Mouse (Mus musculus) cerebellum, postnatal 14 days (tissue): ENCODE data around the gene Tlk2.
A peak's percentile ranks its signal among the peaks of the same experiment; 100 is the strongest.

Experiments
- DNase-seq, 2 experiments: peaks; one replicate each; pipeline ENCODE4 v3.0.0; 2021; ENCODE audit warnings: mixed read lengths in 2 of 2

The Tlk2 gene

DNA sequence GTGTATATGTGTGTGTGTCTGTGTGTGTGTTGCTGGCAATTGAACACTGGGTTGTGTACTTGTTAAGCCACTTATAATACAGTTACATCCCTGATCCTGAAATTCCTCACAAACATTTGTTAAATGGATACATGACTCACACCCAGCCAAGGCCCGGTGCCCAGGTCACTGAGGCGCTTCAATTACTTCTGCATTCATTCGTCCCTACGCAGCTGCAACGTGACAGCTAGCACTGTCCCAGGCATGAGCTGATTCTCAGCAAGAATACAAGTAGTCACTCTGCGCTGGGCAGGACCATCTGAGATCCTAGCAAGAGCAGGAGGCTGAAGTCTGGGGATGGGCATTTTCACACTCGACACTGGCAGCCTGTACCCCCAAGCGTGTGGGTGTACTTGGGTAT lies 136.7 kb downstream of the Tlk2 start:
- DNase-seq, result no peak

GRCm38 (mm10) chr11:105316121-105316520 lies 137.5 kb downstream of the Tlk2 start:
- DNase-seq, result no peak

GRCm38 (mm10) chr11:105317769-105318168 lies 139.2 kb downstream of the Tlk2 start:
- no peak for DNase-seq

DNA sequence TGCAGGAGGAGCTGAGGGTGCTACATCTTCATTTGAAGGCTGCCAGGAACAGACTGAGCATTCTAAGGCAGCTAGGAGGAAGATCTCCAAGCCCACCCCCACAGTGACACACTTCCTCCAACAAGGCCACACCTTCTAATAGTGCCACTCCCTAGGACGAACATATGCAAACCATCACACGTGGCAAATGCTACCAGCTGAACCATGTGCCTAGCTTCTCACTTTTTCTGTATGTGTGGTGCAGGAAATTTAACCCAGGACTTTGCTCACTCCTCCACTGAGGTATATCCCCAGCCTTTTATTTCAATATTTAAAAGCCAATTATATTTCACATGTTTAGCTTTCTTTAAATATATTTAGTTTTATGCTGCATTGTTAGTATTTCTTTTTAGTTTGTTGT lies 142.5 kb downstream of the Tlk2 start:
- DNase-seq, result no peak

- DNase-seq, result no peak
Measured at GRCm38 (mm10) chr11:105323530-105323929, 144.9 kb downstream of the Tlk2 start.

GRCm38 (mm10) chr11:105327101-105327500 lies 148.5 kb downstream of the Tlk2 start:
- no peak for DNase-seq

GRCm38 (mm10) chr11:105329962-105330361 lies 151.4 kb downstream of the Tlk2 start:
- DNase-seq, result no peak

- DNase-seq, result no peak
Measured at GRCm38 (mm10) chr11:105331129-105331528, 152.5 kb downstream of the Tlk2 start.

GRCm38 (mm10) chr11:105331732-105332131 lies 153.1 kb downstream of the Tlk2 start:
- peak; percentile 56 to 76 for DNase-seq

- peak; percentile 91 to 94 for DNase-seq
Measured at GRCm38 (mm10) chr11:105332468-105332867, 153.9 kb downstream of the Tlk2 start.
